Mouse (Mus musculus): ENCODE results near the gene Adamts12. TPM values are rescaled to one million over a fixed set of nuclear protein-coding genes. Genes with fewer than 3 reads are reported as not detected.

The Adamts12 gene
- polyA plus RNA-seq, 1 experiment = 0.16 TPM

GRCm38 (mm10) chr15:11383796-11384195 lies 319.2 kb downstream of the Adamts12 start:
- Histone ChIP-seq H3K4me1 (ENCODE audit: control insufficient read depth, insufficient read depth, insufficient read length) (no peaks in the 10 kb centered on the region), H3K27ac (ENCODE audit: insufficient read depth, low read length) (no peak overlapping the region), H3K4me3 (ENCODE audit: extremely low read depth, insufficient read depth, insufficient read length) (no peak overlapping the region), H3K36me3 (ENCODE audit: control insufficient read depth, insufficient read depth, low read length) (peaks cover 41% of the 10 kb centered on the region), H3K27me3 (ENCODE audit: control insufficient read depth, insufficient read depth, low read length) (no peaks in the 10 kb centered on the region)
- TF ChIP-seq POLR2A (IDR thresholded peaks at IDR 0.05; ENCODE audit: low read depth, low read length) (no peak), CTCF (IDR thresholded peaks at IDR 0.05; ENCODE audit: extremely low read depth, insufficient read depth, insufficient read length, insufficient replicate concordance) (no peak)
- DNase-seq (ENCODE audit: low read depth in 1 of 2, low spot score in 2 of 2) = no peak
- WGBS = 97% methylated on average over 21 of the region's 21 CpGs

GRCm38 (mm10) chr15:11392903-11393302 lies 328.3 kb downstream of the Adamts12 start:
- Histone ChIP-seq H3K4me1 (ENCODE audit: control insufficient read depth, insufficient read depth, insufficient read length) (no peaks in the 10 kb centered on the region), H3K4me3 (ENCODE audit: extremely low read depth, insufficient read depth, insufficient read length) (no peak overlapping the region), H3K36me3 (ENCODE audit: control insufficient read depth, insufficient read depth, low read length) (peaks cover 50% of the 10 kb centered on the region), H3K27me3 (ENCODE audit: control insufficient read depth, insufficient read depth, low read length) (no peaks in the 10 kb centered on the region), H3K27ac (ENCODE audit: insufficient read depth, low read length) (no peak overlapping the region)
- no peak for TF ChIP-seq POLR2A (IDR thresholded peaks at IDR 0.05; ENCODE audit: low read depth, low read length)
- no peak for TF ChIP-seq CTCF (IDR thresholded peaks at IDR 0.05; ENCODE audit: extremely low read depth, insufficient read depth, insufficient read length, insufficient replicate concordance)
- 96% methylated on average over 16 of the region's 16 CpGs for WGBS
- DNase-seq (ENCODE audit: low read depth in 1 of 2, low spot score in 2 of 2) = no peak

GRCm38 (mm10) chr15:11396421-11396820 lies 331.8 kb downstream of the Adamts12 start:
- Histone ChIP-seq H3K27me3 (ENCODE audit: control insufficient read depth, insufficient read depth, low read length) (no peaks in the 10 kb centered on the region), H3K4me3 (ENCODE audit: extremely low read depth, insufficient read depth, insufficient read length) (no peak overlapping the region), H3K4me1 (ENCODE audit: control insufficient read depth, insufficient read depth, insufficient read length) (no peaks in the 10 kb centered on the region), H3K36me3 (ENCODE audit: control insufficient read depth, insufficient read depth, low read length) (peaks cover 23% of the 10 kb centered on the region), H3K27ac (ENCODE audit: insufficient read depth, low read length) (no peak overlapping the region)
- DNase-seq (ENCODE audit: low read depth in 1 of 2, low spot score in 2 of 2) = no peak
- 93% methylated on average over 6 of the region's 6 CpGs for WGBS
- TF ChIP-seq POLR2A (IDR thresholded peaks at IDR 0.05; ENCODE audit: low read depth, low read length) = no peak
- no peak for TF ChIP-seq CTCF (IDR thresholded peaks at IDR 0.05; ENCODE audit: extremely low read depth, insufficient read depth, insufficient read length, insufficient replicate concordance)

Other genes starting within 250 kb of the Adamts12 start
- not detected in 2 replicates for gene C1qtnf3, start 112.5 kb upstream of the Adamts12 start, polyA plus RNA-seq (2012; rRNA removed)
- 2.2 and 2.4 TPM in 2 replicates for gene Amacr, start 83.0 kb upstream of the Adamts12 start, polyA plus RNA-seq (2012; rRNA removed)
- 0.06 and 0.37 TPM in 2 replicates for gene Slc45a2, start 64.1 kb upstream of the Adamts12 start, polyA plus RNA-seq (2012; rRNA removed)
- not detected in 2 replicates for gene Rxfp3, start 26.8 kb upstream of the Adamts12 start, polyA plus RNA-seq (2012; rRNA removed)

Measured in spleen, adult 2 months (tissue).